Comparison of ENCODE assay signal across 17 mouse cellular contexts in the genomic region with DNA sequence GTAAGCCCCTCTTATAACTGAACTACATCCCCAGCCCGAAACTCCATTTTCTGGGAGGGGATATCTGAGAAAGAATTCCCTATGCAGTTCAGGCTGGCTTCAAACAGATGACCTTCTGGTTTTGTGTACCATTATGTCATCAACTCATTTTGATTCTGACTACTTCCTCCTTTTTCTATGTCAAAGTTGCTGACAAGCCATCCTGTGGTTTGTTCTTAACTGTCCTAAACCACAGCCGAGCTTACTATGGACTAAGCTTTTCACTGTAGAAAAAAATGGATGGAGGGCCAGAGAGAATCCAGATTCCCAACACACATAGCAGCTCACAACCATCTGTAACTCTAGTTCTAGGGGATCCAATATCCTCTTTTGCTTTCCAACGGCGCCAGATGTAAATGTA. TPM values are rescaled to one million over a fixed set of nuclear protein-coding genes. Genes with fewer than 3 reads are reported as not detected.
DNase-seq lines count a peak whose midpoint lies in the region; ATAC-seq and TF ChIP-seq lines count a peak whose summit lies in the region.
"Had no signal": no experiment of that assay in that cellular context is flagged by ENCODE, and none has a peak within 500 bp of the region (broad histone marks: within the 10 kb centered on the region; RNA-seq: fewer than 3 reads in every experiment).

No protein-coding gene starts in this region.

- no peak for TF ChIP-seq POLR2A in spleen, adult 2 months (IDR thresholded peaks at IDR 0.05; ENCODE audit: low read depth, low read length)

- peak; percentile 11 to 45 for DNase-seq in heart, adult 9 months (ENCODE audit: low spot score in 2 of 2)
- no peak for DNase-seq in heart, postnatal 10 days
- no peak for DNase-seq in spleen, adult 2 months (ENCODE audit: low read depth in 1 of 2, low spot score in 2 of 2)
- DNase-seq in spleen, adult 12 weeks (ENCODE audit: low spot score) = no peak
- DNase-seq in splenic B cell, adult 2 months (ENCODE audit: low read depth, low spot score) = peak; percentile 55
- DNase-seq in kidney, adult 11 months = no peak
- DNase-seq in cerebellum, postnatal 14 days = no peak
- DNase-seq: adrenal gland, postnatal 10 days; cerebellum, postnatal 25 days; gastrocnemius, postnatal 36 days; kidney, postnatal 25 days had no signal

- no peak for TF ChIP-seq CTCF in spleen, adult 2 months (IDR thresholded peaks at IDR 0.05; ENCODE audit: extremely low read depth, insufficient read depth, insufficient read length, insufficient replicate concordance)

- peaks cover 27% of the 10 kb centered on the region for H3K4me1 ChIP-seq in spleen, adult 2 months (ENCODE audit: control insufficient read depth, insufficient read depth, insufficient read length)
- H3K4me1 ChIP-seq: hindbrain, embryonic 13.5 days; neural tube, embryonic 15.5 days had no signal

- H3K4me3 ChIP-seq in spleen, adult 2 months (ENCODE audit: extremely low read depth, insufficient read depth, insufficient read length) = no peak overlapping the region
- H3K4me3 ChIP-seq: hindbrain, embryonic 13.5 days; liver, embryonic 12.5 days; megakaryocyte, embryonic 14.5 days; neural tube, embryonic 15.5 days had no signal

- H3K27me3 ChIP-seq in spleen, adult 2 months (ENCODE audit: control insufficient read depth, insufficient read depth, low read length) = no peaks in the 10 kb centered on the region
- no peaks in the 10 kb centered on the region for H3K27me3 ChIP-seq in splenic B cell, adult 2 months (ENCODE audit: control insufficient read depth, insufficient read depth, low read length, poor library complexity, severe bottlenecking)
- H3K27me3 ChIP-seq: hindbrain, embryonic 13.5 days; liver, embryonic 12.5 days; neural tube, embryonic 15.5 days had no signal

- no peaks in the 10 kb centered on the region for H3K36me3 ChIP-seq in spleen, adult 2 months (ENCODE audit: control insufficient read depth, insufficient read depth, low read length)
- H3K36me3 ChIP-seq in splenic B cell, adult 2 months (ENCODE audit: control insufficient read depth, insufficient read depth, low read length, poor library complexity, severe bottlenecking) = no peaks in the 10 kb centered on the region
- H3K36me3 ChIP-seq: hindbrain, embryonic 13.5 days; liver, embryonic 12.5 days; neural tube, embryonic 15.5 days had no signal

- ATAC-seq in hematopoietic stem cell, adult 5-6 weeks (replicated peaks in 1 of 2; ENCODE audit: insufficient read depth in 1 of 2, low FRiP score in 2 of 2, low TSS enrichment in 1 of 2, low read depth in 1 of 2, poor library complexity in 2 of 2, severe bottlenecking in 2 of 2) = peak; percentile 60 to 68; a peak in 3 of 4 replicates
- ATAC-seq: intestine, embryonic 16.5 days; liver, embryonic 12.5 days had no signal

- H3K27ac ChIP-seq in spleen, adult 2 months (ENCODE audit: insufficient read depth, low read length) = peak overlapping the region; percentile 49; the same call in 1 of the 2 replicates
- H3K27ac ChIP-seq: hindbrain, embryonic 13.5 days; liver, embryonic 12.5 days; neural tube, embryonic 15.5 days had no signal

- intact Hi-C loops in heart, postnatal 10 days (cut with DNase I) = no loop called here

- 34% methylated on average over 4 of the region's 4 CpGs for WGBS in spleen, adult 2 months

RNA-seq across cellular contexts. Expression of a gene that starts 17.5 kb away (rescaled TPM):
- under 1 TPM; 0.22 TPM for total RNA-seq in heart, postnatal 10 days (2021)
- polyA plus RNA-seq in spleen, adult 2 months (2012; rRNA removed) = 26.3 and 34.1 TPM in 2 replicates
- total RNA-seq in hematopoietic stem cell, adult 5-6 weeks (2017) = 58.2 and 81.5 TPM in 2 replicates

RNA-seq across cellular contexts. Expression of a gene that starts 38.7 kb away (rescaled TPM):
- total RNA-seq in heart, postnatal 10 days (2021) = 1 to 10 TPM; 1.4 to 2.3 TPM
- polyA plus RNA-seq in spleen, adult 2 months (2012; rRNA removed) = 5.2 TPM in 2 replicates
- total RNA-seq in hematopoietic stem cell, adult 5-6 weeks (2017) = 3.6 TPM in 1 of 2 replicates, not detected in the other

RNA-seq across cellular contexts. Expression of a gene that starts 56.3 kb away (rescaled TPM):
- total RNA-seq in heart, postnatal 10 days (2021) = 10 to 100 TPM; 57.3 to 57.9 TPM
- 420 and 586 TPM in 2 replicates for polyA plus RNA-seq in spleen, adult 2 months (2012; rRNA removed)
- total RNA-seq in hematopoietic stem cell, adult 5-6 weeks (2017) = 33.4 and 52.8 TPM in 2 replicates

Comparison
In these comparisons a context has a peak if more than half of its experiments do, and no peak if none do; other contexts are left out.
1. DNase-seq: peak in heart, adult 9 months (2 of 2) and splenic B cell, adult 2 months (single experiment); none in heart, postnatal 10 days (0 of 2), spleen, adult 2 months (0 of 2), spleen, adult 12 weeks (single experiment), kidney, adult 11 months (single experiment) and cerebellum, postnatal 14 days (0 of 2).
2. RNA of a gene that starts 17.5 kb away (total RNA-seq): 58.2 to 81.5 TPM in hematopoietic stem cell, adult 5-6 weeks; 0.22 TPM in heart, postnatal 10 days; every median in the first group is over 10 times any median in the second.